Mouse (Mus musculus): Measurements from ENCODE around the gene Zfp618.

Zfp618 gene

GRCm38 (mm10) chr4:62999321-62999720 lies 33.9 kb downstream of the Zfp618 start:
- DNase-seq, result peak; percentile 30

GRCm38 (mm10) chr4:62999916-63000315 lies 34.5 kb downstream of the Zfp618 start:
- no peak for DNase-seq

- peak; percentile 20 for DNase-seq
Measured at GRCm38 (mm10) chr4:63000316-63001055, 35.1 kb downstream of the Zfp618 start.

- DNase-seq, result no peak
Measured at GRCm38 (mm10) chr4:63002386-63002785, 37.0 kb downstream of the Zfp618 start.

- DNase-seq, result no peak
Measured at GRCm38 (mm10) chr4:63004519-63004918, 39.1 kb downstream of the Zfp618 start.

- DNase-seq, result no peak
Measured at GRCm38 (mm10) chr4:63005446-63006185, 40.2 kb downstream of the Zfp618 start.

- peak; percentile 29 for DNase-seq
Measured at GRCm38 (mm10) chr4:63006198-63007155, 41.1 kb downstream of the Zfp618 start.

- no peak for DNase-seq
Measured at GRCm38 (mm10) chr4:63008206-63008605, 42.8 kb downstream of the Zfp618 start.

GRCm38 (mm10) chr4:63008822-63009221 lies 43.4 kb downstream of the Zfp618 start:
- no peak for DNase-seq

GRCm38 (mm10) chr4:63009821-63010220 lies 44.4 kb downstream of the Zfp618 start:
- no peak for DNase-seq

GRCm38 (mm10) chr4:63010226-63010625 lies 44.9 kb downstream of the Zfp618 start:
- no peak for DNase-seq

- no peak for DNase-seq
Measured at GRCm38 (mm10) chr4:63018616-63019015, 53.2 kb downstream of the Zfp618 start.

- peak; percentile 42 for DNase-seq
Measured at GRCm38 (mm10) chr4:63019428-63019858, 54.1 kb downstream of the Zfp618 start.

GRCm38 (mm10) chr4:63021034-63021700 lies 55.8 kb downstream of the Zfp618 start:
- no peak for DNase-seq

- no peak for DNase-seq
Measured at GRCm38 (mm10) chr4:63023465-63023864, 58.1 kb downstream of the Zfp618 start.

- DNase-seq, result no peak
Measured at GRCm38 (mm10) chr4:63024098-63024497, 58.7 kb downstream of the Zfp618 start.

- DNase-seq, result no peak
Measured at GRCm38 (mm10) chr4:63024734-63025256, 59.4 kb downstream of the Zfp618 start.

- DNase-seq, result no peak
Measured at GRCm38 (mm10) chr4:63025306-63025705, 59.9 kb downstream of the Zfp618 start.

GRCm38 (mm10) chr4:63026286-63026685 lies 60.9 kb downstream of the Zfp618 start:
- DNase-seq, result no peak

- no peak for DNase-seq
Measured at GRCm38 (mm10) chr4:63027451-63027850, 62.1 kb downstream of the Zfp618 start.

- DNase-seq, result no peak
Measured at GRCm38 (mm10) chr4:63030157-63030556, 64.8 kb downstream of the Zfp618 start.

- no peak for DNase-seq
Measured at GRCm38 (mm10) chr4:63031240-63031639, 65.9 kb downstream of the Zfp618 start.
